Mouse (Mus musculus) ZHBTc4 (cell line): ENCODE measurements around the gene Hist1h2bf.

Experiments used
- DNase-seq: peaks from one replicate; pipeline ENCODE4 v3.0.0-alpha.2; 2011; ENCODE audit warnings: low read depth, low spot score

Gene Hist1h2bf

DNA sequence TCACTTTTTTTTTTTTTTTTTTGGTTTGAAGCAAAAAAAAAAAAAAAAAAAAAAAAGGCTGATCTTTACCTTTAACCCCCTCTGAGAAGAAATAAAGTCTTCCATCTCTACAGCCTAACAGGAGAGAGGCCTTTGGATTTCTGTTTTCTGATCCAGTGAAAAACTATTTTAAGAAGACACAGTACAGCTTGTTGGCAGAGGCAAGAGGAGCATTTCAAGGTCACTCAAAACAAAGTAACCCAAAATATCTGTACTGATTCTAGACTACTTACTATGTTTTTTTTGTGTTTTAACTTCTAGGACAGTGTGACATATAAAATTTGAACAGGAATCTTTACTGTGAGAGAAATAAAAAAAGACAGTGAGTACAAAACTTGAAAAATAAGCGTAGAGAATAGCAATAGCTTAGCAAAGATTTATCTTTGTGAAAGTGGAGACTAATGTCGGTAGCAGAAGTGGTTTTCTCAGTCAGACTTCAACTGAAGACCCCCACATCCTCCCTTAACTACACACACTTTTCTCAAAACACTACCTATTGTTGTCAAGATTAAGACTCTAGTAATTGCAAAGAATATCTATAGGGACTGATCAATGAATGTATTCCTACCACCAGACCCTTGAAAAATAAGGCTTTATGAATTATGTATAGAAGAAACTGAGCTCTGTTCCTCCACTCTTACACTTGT lies 44.4 kb downstream of the Hist1h2bf start:
- DNase-seq = no peak

GRCm38 (mm10) chr13:23529005-23529404 lies 45.0 kb downstream of the Hist1h2bf start:
- DNase-seq = no peak

DNA sequence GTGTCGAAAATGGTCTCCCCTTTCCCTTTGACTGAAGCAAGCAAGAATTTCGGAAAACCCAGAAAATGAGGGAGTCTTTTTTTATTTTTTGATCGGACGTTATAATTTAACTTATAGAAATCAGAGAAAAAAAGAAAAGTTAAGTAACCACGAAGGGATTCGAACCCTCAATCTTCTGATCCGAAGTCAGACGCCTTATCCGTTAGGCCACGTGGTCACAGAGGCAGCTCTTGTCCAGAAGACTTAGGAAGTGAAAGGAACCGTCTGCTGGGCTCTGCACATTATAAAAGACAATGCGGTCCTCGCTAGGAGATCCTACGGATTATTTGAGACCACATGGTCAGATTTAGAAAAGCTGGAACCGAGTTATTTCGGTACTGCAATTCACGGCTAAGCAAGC lies 47.7 kb downstream of the Hist1h2bf start:
- DNase-seq = peak; percentile 92

DNA sequence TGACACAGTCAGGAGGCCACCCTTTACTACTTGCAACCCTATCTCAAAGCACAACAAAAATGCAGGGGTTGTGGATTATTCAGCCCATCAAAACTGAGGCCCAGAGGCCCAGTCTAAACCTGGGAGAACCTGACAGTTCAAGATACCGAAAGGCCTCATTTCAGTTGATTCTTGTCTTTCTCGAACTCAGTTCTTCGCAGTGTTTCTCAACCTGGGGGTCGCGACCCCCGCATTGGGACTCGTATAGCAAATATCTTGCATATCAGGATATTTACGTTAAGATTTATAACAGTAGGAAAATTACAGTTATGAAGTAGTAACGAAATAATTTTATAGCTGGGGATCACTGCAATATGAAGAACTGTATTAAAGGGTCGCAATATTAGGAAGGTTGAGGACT lies 48.1 kb downstream of the Hist1h2bf start:
- peak; percentile 71 for DNase-seq

DNA sequence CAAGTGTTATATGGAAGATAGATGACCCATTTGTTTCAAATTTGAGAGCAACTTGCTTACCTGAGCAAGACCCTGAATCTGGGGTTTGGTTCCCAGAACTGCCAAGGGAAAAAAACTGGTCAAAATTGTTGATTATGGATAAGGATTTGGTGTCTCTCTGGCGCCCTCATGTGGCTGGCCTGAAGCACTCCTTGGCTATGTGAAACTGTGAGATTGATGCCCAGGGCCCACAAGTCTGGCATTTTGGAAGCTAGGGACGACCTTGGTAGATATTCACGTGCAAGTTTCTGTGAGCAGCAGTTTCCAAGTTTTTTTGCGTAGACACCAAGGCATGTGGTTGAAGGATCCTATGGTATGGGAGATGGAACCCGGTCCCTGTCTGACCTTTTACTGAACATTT lies 49.3 kb downstream of the Hist1h2bf start:
- peak; percentile 90 for DNase-seq

GRCm38 (mm10) chr13:23523976-23524375 lies 50.0 kb downstream of the Hist1h2bf start:
- DNase-seq = no peak
